Mouse (Mus musculus): Measurements from ENCODE around the gene Dyrk3. TPM values are rescaled to one million over a fixed set of nuclear protein-coding genes. Genes with fewer than 3 reads are reported as not detected.
"Not testable (repeated sequence)": the region's sequence is repeated elsewhere in the genome, so short reads cannot be mapped to it uniquely, and the experiment has no call there.

The Dyrk3 gene
- polyA plus RNA-seq, 2 experiments, result 1.7 to 2.3 TPM

DNA sequence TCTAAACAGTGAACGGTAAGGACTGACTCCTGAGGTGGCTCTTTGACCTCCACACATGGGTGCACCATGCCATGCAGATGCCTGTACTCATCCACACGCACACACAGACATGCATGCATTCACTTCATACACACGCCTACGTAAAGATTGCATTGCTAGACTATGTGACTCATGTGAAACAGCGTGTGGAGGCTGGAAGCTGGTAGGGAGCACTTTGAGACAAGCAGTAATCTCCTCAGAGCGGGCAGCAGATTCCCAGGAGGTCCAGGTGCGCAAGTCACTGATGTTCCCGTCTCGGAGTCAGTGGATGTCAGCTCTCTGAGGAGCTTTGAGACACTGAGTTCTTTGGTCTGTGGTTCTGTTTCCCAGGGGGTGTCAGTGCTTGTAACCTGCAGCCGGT lies 29.5 kb upstream of the Dyrk3 start:
- H3K9me3 ChIP-seq (ENCODE audit: control insufficient read depth, low read length), result no peaks in the 10 kb centered on the region
- no peak overlapping the region for H3K27ac ChIP-seq (replicated peaks; ENCODE audit: low read depth, low read length)
- H3K36me3 ChIP-seq (ENCODE audit: control insufficient read depth, insufficient read depth, low read length), result peaks cover 94% of the 10 kb centered on the region
- ATAC-seq (ENCODE audit: low FRiP score, low read depth) (no peak), DNase-seq (ENCODE audit: low spot score) (no peak)
- H3K4me2 ChIP-seq (replicated peaks; ENCODE audit: low read depth, low read length, severe bottlenecking), result no peak overlapping the region
- TF ChIP-seq POLR2A (IDR thresholded peaks at IDR 0.05; ENCODE audit: borderline replicate concordance, extremely low read depth, insufficient read depth, insufficient read length), result no peak
- no peaks in the 10 kb centered on the region for H3K27me3 ChIP-seq (ENCODE audit: control insufficient read depth, insufficient read depth, low read length)
- 95% methylated on average over 10 of the region's 10 CpGs for WGBS
- H3K4me3 ChIP-seq (replicated peaks; ENCODE audit: low read length), result no peak overlapping the region
- no peaks in the 10 kb centered on the region for H3K4me1 ChIP-seq (ENCODE audit: control insufficient read depth, insufficient read depth, low read length)
- H3K9ac ChIP-seq (ENCODE audit: low read depth, low read length, severe bottlenecking), result no peak overlapping the region

DNA sequence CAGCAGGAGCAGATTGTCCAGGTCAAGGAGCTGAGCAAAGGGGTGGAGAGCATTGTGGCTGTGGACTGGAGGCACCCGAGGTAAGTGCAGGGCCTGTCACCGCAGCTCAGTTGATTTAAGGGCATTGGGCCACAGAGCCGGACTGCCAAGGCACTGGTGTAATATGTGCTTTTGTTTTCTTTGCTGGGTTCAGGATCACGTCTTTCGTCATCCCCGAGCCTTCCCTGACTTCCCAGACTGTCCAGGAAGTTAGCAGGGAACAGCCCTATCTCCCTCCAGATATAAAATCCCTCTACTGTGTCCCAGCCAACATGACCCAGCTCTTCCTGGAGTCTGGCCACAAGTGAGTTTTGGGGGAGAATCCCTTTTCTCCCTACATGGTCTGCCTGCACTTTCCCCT lies 26.3 kb upstream of the Dyrk3 start:
- Histone ChIP-seq H3K4me2 (replicated peaks; ENCODE audit: low read depth, low read length, severe bottlenecking) (no peak overlapping the region), H3K4me3 (replicated peaks; ENCODE audit: low read length) (no peak overlapping the region), H3K9ac (ENCODE audit: low read depth, low read length, severe bottlenecking) (no peak overlapping the region), H3K27ac (replicated peaks; ENCODE audit: low read depth, low read length) (no peak overlapping the region), H3K9me3 (ENCODE audit: control insufficient read depth, low read length) (no peaks in the 10 kb centered on the region), H3K4me1 (ENCODE audit: control insufficient read depth, insufficient read depth, low read length) (no peaks in the 10 kb centered on the region), H3K27me3 (ENCODE audit: control insufficient read depth, insufficient read depth, low read length) (no peaks in the 10 kb centered on the region), H3K36me3 (ENCODE audit: control insufficient read depth, insufficient read depth, low read length) (peaks cover 87% of the 10 kb centered on the region)
- WGBS, result 90% methylated on average over 6 of the region's 6 CpGs
- ATAC-seq (ENCODE audit: low FRiP score, low read depth) (no peak), DNase-seq (ENCODE audit: low spot score) (no peak)
- TF ChIP-seq POLR2A (IDR thresholded peaks at IDR 0.05; ENCODE audit: borderline replicate concordance, extremely low read depth, insufficient read depth, insufficient read length), result no peak

GRCm38 (mm10) chr1:131161091-131161490 lies 23.0 kb upstream of the Dyrk3 start:
- no peak overlapping the region for H3K27ac ChIP-seq (replicated peaks; ENCODE audit: low read depth, low read length)
- H3K27me3 ChIP-seq (ENCODE audit: control insufficient read depth, insufficient read depth, low read length), result no peaks in the 10 kb centered on the region
- TF ChIP-seq POLR2A (IDR thresholded peaks at IDR 0.05; ENCODE audit: borderline replicate concordance, extremely low read depth, insufficient read depth, insufficient read length), result no peak
- no peak overlapping the region for H3K4me3 ChIP-seq (replicated peaks; ENCODE audit: low read length)
- no peaks in the 10 kb centered on the region for H3K4me1 ChIP-seq (ENCODE audit: control insufficient read depth, insufficient read depth, low read length)
- DNase-seq (ENCODE audit: low spot score), result no peak
- no peaks in the 10 kb centered on the region for H3K9me3 ChIP-seq (ENCODE audit: control insufficient read depth, low read length)
- 79% methylated on average over 11 of the region's 11 CpGs for WGBS
- H3K4me2 ChIP-seq (replicated peaks; ENCODE audit: low read depth, low read length, severe bottlenecking), result no peak overlapping the region
- H3K36me3 ChIP-seq (ENCODE audit: control insufficient read depth, insufficient read depth, low read length), result peaks cover 66% of the 10 kb centered on the region
- no peak overlapping the region for H3K9ac ChIP-seq (ENCODE audit: low read depth, low read length, severe bottlenecking)
- ATAC-seq (ENCODE audit: low FRiP score, low read depth), result no peak

DNA sequence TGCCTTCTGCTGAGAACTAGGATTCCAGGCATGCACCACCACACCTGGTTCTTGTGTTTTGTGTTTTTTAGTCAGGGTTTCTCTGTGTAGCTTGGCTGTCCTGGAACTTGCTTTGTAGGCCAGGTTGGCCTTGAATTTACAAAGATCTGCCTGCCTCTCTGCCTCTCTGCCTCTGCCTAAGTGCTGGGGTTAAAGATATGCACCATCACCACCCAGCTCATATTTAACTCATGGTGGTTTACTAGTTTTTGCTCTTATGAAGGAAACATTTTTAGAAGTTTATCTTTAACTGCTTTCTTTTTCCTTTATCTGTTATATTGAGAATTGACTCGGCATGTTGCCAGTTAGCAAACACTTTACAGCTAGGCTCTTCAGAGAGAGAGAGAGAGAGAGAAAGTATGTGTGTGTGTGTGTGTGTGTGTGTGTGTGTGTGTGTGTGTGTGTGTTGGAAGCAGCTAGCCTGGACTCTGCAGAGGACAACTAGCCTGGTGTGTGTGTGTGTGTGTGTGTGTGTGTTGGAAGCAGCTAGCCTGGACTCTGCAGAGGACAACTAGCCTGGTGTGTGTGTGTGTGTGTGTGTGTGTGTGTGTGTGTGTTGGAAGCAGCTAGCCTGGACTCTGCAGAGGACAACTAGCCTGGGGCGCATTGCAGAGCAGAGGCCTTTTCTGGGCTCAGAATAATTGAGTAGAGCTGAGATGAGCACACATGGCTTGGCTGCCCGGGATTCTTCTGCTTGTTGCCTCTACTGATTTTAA lies 21.6 kb upstream of the Dyrk3 start:
- WGBS, result 95% methylated on average over 3 of the region's 3 CpGs
- H3K27ac ChIP-seq (replicated peaks; ENCODE audit: low read depth, low read length); H3K4me1 ChIP-seq (ENCODE audit: control insufficient read depth, insufficient read depth, low read length); H3K4me2 ChIP-seq (replicated peaks; ENCODE audit: low read depth, low read length, severe bottlenecking); H3K4me3 ChIP-seq (replicated peaks; ENCODE audit: low read length); H3K9me3 ChIP-seq (ENCODE audit: control insufficient read depth, low read length); H3K9ac ChIP-seq (ENCODE audit: low read depth, low read length, severe bottlenecking); ATAC-seq (ENCODE audit: low FRiP score, low read depth); DNase-seq (ENCODE audit: low spot score); H3K27me3 ChIP-seq (ENCODE audit: control insufficient read depth, insufficient read depth, low read length): not testable (repeated sequence)
- H3K36me3 ChIP-seq (ENCODE audit: control insufficient read depth, insufficient read depth, low read length), result peaks cover 60% of the 10 kb centered on the region

GRCm38 (mm10) chr1:131155456-131155855 lies 17.3 kb upstream of the Dyrk3 start:
- no peak for TF ChIP-seq POLR2A (IDR thresholded peaks at IDR 0.05; ENCODE audit: borderline replicate concordance, extremely low read depth, insufficient read depth, insufficient read length)
- 57% methylated on average over 2 of the region's 2 CpGs for WGBS
- Histone ChIP-seq H3K4me2 (replicated peaks; ENCODE audit: low read depth, low read length, severe bottlenecking) (no peak overlapping the region), H3K27me3 (ENCODE audit: control insufficient read depth, insufficient read depth, low read length) (no peaks in the 10 kb centered on the region), H3K9me3 (ENCODE audit: control insufficient read depth, low read length) (no peaks in the 10 kb centered on the region), H3K4me1 (ENCODE audit: control insufficient read depth, insufficient read depth, low read length) (peaks cover 8% of the 10 kb centered on the region; the same call in 1 of the 2 replicates), H3K27ac (replicated peaks; ENCODE audit: low read depth, low read length) (no peak overlapping the region), H3K4me3 (replicated peaks; ENCODE audit: low read length) (no peak overlapping the region), H3K9ac (ENCODE audit: low read depth, low read length, severe bottlenecking) (no peak overlapping the region), H3K36me3 (ENCODE audit: control insufficient read depth, insufficient read depth, low read length) (peaks cover 24% of the 10 kb centered on the region)
- DNase-seq (ENCODE audit: low spot score) (peak; percentile 57), ATAC-seq (ENCODE audit: low FRiP score, low read depth) (no peak)

Measured in limb, embryonic 14.5 days (tissue).